Mouse (Mus musculus) cortical plate, adult 2 months (tissue): ENCODE measurements around the gene Fat3. TPM values are rescaled to one million over a fixed set of nuclear protein-coding genes. Genes with fewer than 3 reads are reported as not detected.

Experiments used
- H3K27ac ChIP-seq: fragments of 200-500 bp; 2 replicates; pipeline ENCODE4 v1.5.1; 2012; ENCODE audit warnings: low read length, control low read depth, inconsistent platforms; ENCODE audit not compliant: insufficient read depth
- H3K4me1 ChIP-seq: fragments of 200-500 bp; 2 replicates; pipeline ENCODE4 v1.6.1; 2011; ENCODE audit warnings: low read length; ENCODE audit not compliant: control insufficient read depth, insufficient read depth
- H3K4me3 ChIP-seq: fragments of 200-500 bp; 2 replicates; pipeline ENCODE4 v1.5.1; 2011; ENCODE audit warnings: mild to moderate bottlenecking, low read length, control low read depth; ENCODE audit not compliant: insufficient read depth
- CTCF ChIP-seq: fragments of 200-500 bp; IDR thresholded peaks from 2 replicates; pipeline ENCODE4 v1.5.1; 2011; ENCODE audit warnings: mild to moderate bottlenecking, control low read depth, low read length; ENCODE audit not compliant: insufficient read depth; ENCODE audit errors: extremely low read depth
- POLR2A ChIP-seq: fragments of 200-500 bp; IDR thresholded peaks from 2 replicates; pipeline ENCODE4 v1.6.1; 2011; ENCODE audit warnings: mild to moderate bottlenecking, low read length, control low read depth; ENCODE audit not compliant: insufficient read depth; ENCODE audit errors: extremely low read depth
- polyA plus RNA-seq: library from polyadenylated mRNA; depleted of rRNA; stranded (reverse); fragments of >200 nt; gene quantifications from 2 replicates; pipeline ENCODE4 v1.2.3, GENCODE M21; 2012

Fat3 gene
- polyA plus RNA-seq, 1 experiment = 26.8 TPM

DNA sequence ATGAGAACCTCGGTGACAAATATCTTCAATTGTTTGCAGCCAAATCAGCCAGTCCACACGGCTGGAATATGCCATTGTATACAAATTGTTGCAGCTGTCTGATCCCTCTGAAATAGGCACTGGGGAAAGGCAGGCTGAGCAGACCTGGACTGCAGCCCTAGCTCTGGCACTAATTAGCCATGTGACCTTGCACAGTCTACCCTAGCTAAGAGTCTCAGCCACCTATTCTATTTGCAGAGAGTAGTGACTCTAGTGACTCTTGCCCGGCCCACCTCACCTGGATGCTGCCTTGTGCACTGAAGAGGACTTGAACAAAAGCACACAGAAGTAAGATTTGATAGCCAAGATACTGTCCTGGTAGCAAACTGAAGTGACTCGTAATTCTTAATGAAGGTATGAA is 235.6 kb downstream of the Fat3 start:
- Histone ChIP-seq H3K4me3 (no peak overlapping the region), H3K4me1 (0 out of 2 replicates have a peak, but pooled peaks cover 2% of the 10 kb centered on the region), H3K27ac (no peak overlapping the region)
- TF ChIP-seq POLR2A = no peak
- no peak for TF ChIP-seq CTCF

DNA sequence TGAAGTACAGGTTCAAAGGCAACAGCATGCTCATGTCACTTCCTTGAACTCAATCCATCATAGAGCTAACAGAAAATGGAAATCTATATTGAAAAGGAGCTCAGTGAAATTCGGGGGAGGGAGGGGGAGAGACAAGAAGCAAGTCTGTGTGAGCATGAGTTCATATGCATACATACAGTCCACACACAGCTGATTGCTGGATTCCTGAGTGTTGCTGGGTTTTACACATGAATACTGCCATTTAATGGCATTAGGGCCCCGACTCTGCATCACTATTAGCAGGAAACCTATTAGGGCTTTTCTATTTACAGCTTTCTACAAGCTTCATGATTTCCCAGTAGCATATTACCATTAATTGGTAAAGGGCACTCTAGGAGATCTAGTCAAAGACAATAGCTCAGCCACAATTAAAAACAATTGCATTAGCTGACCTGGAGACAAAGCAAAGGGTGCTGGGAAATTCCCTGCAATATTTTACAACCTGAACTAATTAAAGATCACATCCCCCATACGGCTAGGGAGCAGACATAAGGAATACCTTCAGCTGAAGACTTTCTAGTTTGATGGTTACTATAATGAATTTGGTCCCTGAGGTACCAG is 243.7 kb downstream of the Fat3 start:
- Histone ChIP-seq H3K4me3 (no peak overlapping the region), H3K4me1 (no peaks in the 10 kb centered on the region; the same call in 1 of the 2 replicates), H3K27ac (no peak overlapping the region)
- no peak for TF ChIP-seq CTCF
- no peak for TF ChIP-seq POLR2A

GRCm38 (mm10) chr9:16256577-16257207 is 244.4 kb downstream of the Fat3 start:
- peaks cover 1% of the 10 kb centered on the region; the same call in 1 of the 2 replicates for H3K4me1 ChIP-seq

DNA sequence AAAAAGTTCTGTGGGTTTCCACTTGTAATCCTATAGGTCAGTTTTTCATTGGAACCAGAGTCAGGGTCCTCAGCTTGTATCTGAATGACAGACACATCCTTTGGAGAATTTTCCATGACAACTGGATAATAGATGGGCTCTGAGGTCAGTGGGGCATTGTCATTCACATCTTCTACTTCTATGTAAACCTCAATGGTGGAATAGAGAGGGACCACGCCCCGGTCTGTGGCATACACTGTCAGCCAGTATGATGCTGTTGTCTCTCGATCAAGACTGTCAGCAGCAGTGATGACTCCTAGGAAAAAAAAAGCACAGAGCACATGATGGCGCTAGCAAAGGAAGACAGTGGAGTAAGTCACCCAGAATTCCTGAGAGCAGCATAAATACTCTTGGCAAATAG is 254.3 kb downstream of the Fat3 start:
- TF ChIP-seq POLR2A (no peak), CTCF (no peak)
- Histone ChIP-seq H3K4me1 (no peaks in the 10 kb centered on the region), H3K27ac (no peak overlapping the region), H3K4me3 (no peak overlapping the region)

More at GRCm38 (mm10) chr9:16256577-16257207, 244.4 kb downstream of the Fat3 start:
- H3K27ac ChIP-seq = no peak overlapping the region
- TF ChIP-seq CTCF (no peak), POLR2A (no peak)
- H3K4me3 ChIP-seq = no peak overlapping the region

- H3K4me3 ChIP-seq = no peak overlapping the region
- TF ChIP-seq CTCF (no peak), POLR2A (no peak)
- H3K27ac ChIP-seq = no peak overlapping the region
- peaks cover 1% of the 10 kb centered on the region; the same call in 1 of the 2 replicates for H3K4me1 ChIP-seq
Measured at GRCm38 (mm10) chr9:16231575-16231974, 269.5 kb downstream of the Fat3 start.

DNA sequence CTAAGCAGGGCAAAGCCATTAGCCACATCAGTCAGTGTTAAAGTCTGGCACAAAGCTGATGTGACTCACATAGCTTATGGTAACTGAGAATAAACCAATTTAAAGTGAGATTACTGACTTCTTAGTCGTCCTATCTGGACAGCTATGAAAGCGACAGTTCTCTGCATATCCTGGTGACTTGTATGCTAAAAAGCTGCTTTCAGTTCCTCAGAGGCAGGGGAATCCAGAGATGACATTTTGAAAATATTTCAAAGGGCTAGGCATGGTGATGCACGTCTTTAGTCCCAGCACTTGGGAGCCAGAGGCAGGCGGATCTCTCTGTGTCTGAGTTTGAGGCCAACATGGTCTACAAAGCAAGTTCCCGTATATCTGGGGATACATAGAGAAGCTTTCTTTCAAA is 272.2 kb downstream of the Fat3 start:
- TF ChIP-seq CTCF = no peak
- TF ChIP-seq POLR2A = no peak
- Histone ChIP-seq H3K27ac (no peak overlapping the region), H3K4me3 (no peak overlapping the region), H3K4me1 (peaks cover 1% of the 10 kb centered on the region; the same call in 1 of the 2 replicates)

GRCm38 (mm10) chr9:16227398-16227797 is 273.7 kb downstream of the Fat3 start:
- TF ChIP-seq CTCF (no peak), POLR2A (no peak)
- Histone ChIP-seq H3K27ac (no peak overlapping the region), H3K4me3 (no peak overlapping the region), H3K4me1 (peaks cover 1% of the 10 kb centered on the region; the same call in 1 of the 2 replicates)

GRCm38 (mm10) chr9:16226545-16226944 is 274.5 kb downstream of the Fat3 start:
- Histone ChIP-seq H3K4me1 (peaks cover 3% of the 10 kb centered on the region), H3K27ac (no peak overlapping the region), H3K4me3 (no peak overlapping the region)
- TF ChIP-seq CTCF (no peak), POLR2A (no peak)

DNA sequence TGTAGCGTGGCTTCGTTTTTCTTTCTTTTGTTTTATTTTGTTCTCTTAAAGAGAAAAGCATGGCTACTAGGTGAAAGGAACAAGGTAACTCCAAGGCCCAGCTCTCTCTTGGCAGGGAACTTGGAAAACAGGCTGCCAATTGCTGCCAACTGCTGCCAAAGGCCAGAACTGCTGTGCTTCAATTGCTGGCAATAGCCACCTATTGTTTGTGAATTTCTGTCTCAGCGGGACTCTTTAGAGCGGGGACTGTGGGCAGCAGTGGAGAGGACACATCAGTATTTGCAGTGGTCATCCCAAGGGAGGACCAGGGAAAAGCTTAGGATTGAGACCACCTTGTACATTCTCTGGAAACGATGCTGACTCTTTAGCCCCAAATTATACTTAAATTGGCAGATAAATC is 279.2 kb downstream of the Fat3 start:
- Histone ChIP-seq H3K4me3 (no peak overlapping the region), H3K4me1 (peaks cover 2% of the 10 kb centered on the region; the same call in 1 of the 2 replicates), H3K27ac (no peak overlapping the region)

GRCm38 (mm10) chr9:16216235-16216634 is 284.9 kb downstream of the Fat3 start:
- H3K27ac ChIP-seq = no peak overlapping the region
- no peak overlapping the region for H3K4me3 ChIP-seq
- H3K4me1 ChIP-seq = peaks cover 6% of the 10 kb centered on the region
- TF ChIP-seq POLR2A = no peak
- TF ChIP-seq CTCF = no peak

More for the DNA sequence above, 279.2 kb downstream of the Fat3 start:
- TF ChIP-seq POLR2A = no peak
- TF ChIP-seq CTCF = no peak
